Mouse (Mus musculus): Measurements from ENCODE around the gene Prss12. TPM values are rescaled to one million over a fixed set of nuclear protein-coding genes. Genes with fewer than 3 reads are reported as not detected.

Prss12 gene
- total RNA-seq, 2 experiments from 2014 or later = 3.5 to 3.6 TPM

GRCm38 (mm10) chr3:123531124-123531523 lies 84.4 kb downstream of the Prss12 start:
- DNase-seq = no peak

DNA sequence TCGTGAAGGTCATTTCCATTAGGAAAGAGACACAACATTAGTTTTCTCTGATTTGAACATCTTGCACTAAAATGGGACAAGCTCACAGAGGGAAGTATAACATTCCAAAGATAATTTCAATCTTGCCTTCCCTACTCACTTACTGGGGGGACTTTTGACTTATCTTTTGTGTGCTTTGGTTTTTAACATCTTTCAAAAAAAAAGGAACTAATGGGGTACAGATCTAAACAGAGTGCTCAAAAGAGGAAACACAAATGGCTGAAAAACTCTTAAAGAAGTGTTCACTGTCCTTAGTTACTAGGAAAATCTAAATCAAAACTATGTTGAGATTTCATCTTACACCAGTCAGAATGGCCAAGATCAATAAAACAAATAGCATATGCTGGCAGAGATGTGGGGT lies 90.6 kb downstream of the Prss12 start:
- DNase-seq = no peak

DNA sequence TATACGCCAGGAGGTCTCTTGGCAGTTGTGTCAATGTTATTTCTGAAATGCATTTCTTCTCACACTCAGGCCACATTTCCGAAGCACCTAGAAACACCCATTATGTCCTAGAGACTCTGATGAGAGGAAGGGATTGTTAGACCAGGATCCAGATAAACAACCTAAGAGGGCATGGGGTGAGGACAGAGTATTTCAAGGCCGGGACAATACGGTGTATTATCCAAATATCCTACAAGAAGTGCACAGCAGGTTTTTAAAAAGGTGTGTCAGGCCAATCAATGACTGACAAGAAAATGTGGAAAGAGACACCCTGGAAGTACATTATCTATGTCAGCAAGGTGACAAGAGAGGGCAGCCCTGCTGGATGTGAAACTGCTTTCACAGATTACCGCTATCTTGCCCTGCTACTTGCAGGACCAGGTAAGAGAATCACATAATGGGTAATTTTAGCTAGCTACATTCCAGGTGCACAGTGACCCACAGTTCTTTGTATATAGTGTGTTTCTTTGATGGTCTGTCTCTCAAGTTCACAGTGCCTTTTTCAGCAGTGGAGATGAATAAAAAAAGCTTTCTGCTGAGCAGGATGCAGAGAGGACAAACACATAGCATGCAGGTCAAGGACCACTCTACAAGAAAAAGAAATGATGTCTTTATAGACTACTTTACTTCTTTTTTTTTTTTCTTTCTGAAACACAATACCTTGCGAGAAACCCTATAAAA lies 97.0 kb downstream of the Prss12 start:
- DNase-seq = no peak

DNA sequence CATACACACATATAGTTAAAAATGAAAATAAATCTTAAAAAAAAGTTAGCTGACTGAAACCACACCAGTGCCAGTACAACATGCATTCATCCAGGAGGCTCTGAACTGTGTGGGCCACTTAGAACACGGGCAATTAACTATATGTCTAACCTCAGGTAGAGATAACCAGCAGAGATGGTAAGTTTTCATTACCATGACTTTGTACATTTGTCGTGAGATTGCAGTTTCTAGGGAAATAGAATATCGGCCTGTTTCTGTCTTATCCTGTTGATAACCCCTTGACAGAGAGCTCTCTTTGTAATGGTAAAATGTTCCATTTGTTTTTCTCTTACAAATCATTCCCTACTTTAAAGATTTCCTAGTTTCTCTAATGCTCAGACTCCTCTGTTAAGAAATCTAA lies 103.8 kb downstream of the Prss12 start:
- no peak for DNase-seq

DNA sequence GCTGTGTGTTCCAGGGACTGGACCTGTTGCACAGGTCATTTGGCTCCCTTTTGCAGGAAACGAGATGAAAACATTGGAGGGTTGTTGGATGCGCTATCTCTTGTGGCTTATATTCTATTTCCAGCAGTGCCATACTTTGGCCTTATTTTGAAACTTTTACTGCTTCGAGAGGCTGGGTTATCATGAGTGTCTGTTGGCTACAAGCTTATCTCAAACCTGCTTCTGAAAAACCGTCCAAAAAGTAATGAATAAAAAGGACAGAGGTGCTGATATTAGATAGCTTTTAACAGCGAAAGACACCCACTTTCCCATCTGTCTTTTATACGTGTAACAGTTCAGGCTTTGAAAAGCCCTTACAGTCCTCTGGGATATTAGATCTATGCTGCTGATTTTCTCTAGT lies 107.2 kb downstream of the Prss12 start:
- no peak for DNase-seq

- DNase-seq = no peak
Observed at GRCm38 (mm10) chr3:123555254-123555865, 108.6 kb downstream of the Prss12 start.

Other genes with a start within 250 kb of the Prss12 start
- 10 to 100 TPM in 1 of 2 experiments, 1 to 10 TPM in 1; 9.2 to 20.7 TPM for gene Synpo2, start 210.8 kb upstream of the Prss12 start, total RNA-seq (2021)
- gene Sec24d, start 179.5 kb upstream of the Prss12 start, total RNA-seq (2021) = 10 to 100 TPM; 67.3 to 84.2 TPM
- 10 to 100 TPM; 13.9 to 15.1 TPM for gene Mettl14, start 60.8 kb upstream of the Prss12 start, total RNA-seq (2021)
- under 1 TPM; 0.33 to 0.42 TPM for gene Ndst3, start 243.9 kb downstream of the Prss12 start, total RNA-seq (2021)